Mouse (Mus musculus) small intestine, adult 2 months (tissue): ENCODE data around the gene Commd3. TPM values are rescaled to one million over a fixed set of nuclear protein-coding genes. Genes with fewer than 3 reads are reported as not detected.

ENCODE experiments used
- H3K27ac ChIP-seq: fragments of 200-500 bp; 2 replicates; pipeline ENCODE4 v1.5.1; 2012; ENCODE audit warnings: low read depth, low read length, control low read depth, inconsistent platforms; ENCODE audit not compliant: insufficient read depth
- H3K27me3 ChIP-seq: fragments of 200-500 bp; 2 replicates; pipeline ENCODE4 v1.6.1; 2012; ENCODE audit warnings: mild to moderate bottlenecking, moderate library complexity, low read length, inconsistent platforms; ENCODE audit not compliant: control insufficient read depth, insufficient read depth
- H3K36me3 ChIP-seq: fragments of 200-500 bp; 2 replicates; pipeline ENCODE4 v1.6.1; 2012; ENCODE audit warnings: mild to moderate bottlenecking, low read length, control low read depth, inconsistent platforms; ENCODE audit not compliant: control insufficient read depth, insufficient read depth
- H3K4me1 ChIP-seq: fragments of 200-500 bp; 2 replicates; pipeline ENCODE4 v1.6.1; 2012; ENCODE audit warnings: low read length, inconsistent platforms, mixed read lengths; ENCODE audit not compliant: control insufficient read depth, insufficient read depth, insufficient read length
- H3K4me3 ChIP-seq: fragments of 200-500 bp; 2 replicates; pipeline ENCODE4 v1.5.1; 2012; ENCODE audit warnings: low read depth, mild to moderate bottlenecking, control low read depth, inconsistent platforms, low read length, moderate library complexity
- CTCF ChIP-seq: fragments of 200-500 bp; IDR thresholded peaks from 2 replicates; pipeline ENCODE4 v1.5.1; 2012; ENCODE audit warnings: low read depth, mild to moderate bottlenecking, control low read depth, inconsistent platforms, low read length, moderate library complexity, mixed read lengths; ENCODE audit not compliant: insufficient replicate concordance, insufficient read length; ENCODE audit errors: extremely low read depth
- POLR2A ChIP-seq: fragments of 200-500 bp; IDR thresholded peaks from 2 replicates; pipeline ENCODE4 v1.6.1; 2012; ENCODE audit warnings: low read depth, mild to moderate bottlenecking, control low read depth, inconsistent platforms, low read length, moderate library complexity
- WGBS: fragments of 180-500 bp; shearing (Covaris S2); methylation state at CpG from one replicate; pipeline ENCODE4 v1.1.7; 2018; 5-methylcytosine and 5-hydroxymethylcytosine counted together
- polyA plus RNA-seq: library from polyadenylated mRNA; depleted of rRNA; stranded (reverse); fragments of >200 nt; gene quantifications from 2 replicates; pipeline ENCODE4 v1.2.3, GENCODE M21; 2012

Gene Commd3
- polyA plus RNA-seq, 1 experiment, result 19.7 TPM

DNA sequence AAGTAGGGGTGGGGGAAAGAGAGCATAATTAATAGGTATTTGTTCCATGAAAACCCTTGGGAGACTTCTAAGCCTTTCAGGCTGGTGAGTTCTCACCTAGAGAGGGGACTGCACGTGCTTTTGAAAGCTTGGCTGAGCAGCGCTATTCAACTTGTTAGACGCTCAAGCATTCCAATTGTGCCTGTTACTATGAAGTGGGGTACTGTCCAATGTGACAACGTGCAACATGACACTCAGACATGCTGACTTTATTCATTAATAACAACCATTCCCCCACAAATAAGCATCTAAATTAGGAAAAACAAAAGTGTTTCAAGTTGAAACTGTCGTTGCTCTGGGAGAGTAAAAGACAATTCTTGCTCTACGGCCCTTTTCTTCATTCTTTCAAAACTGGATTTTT is 1.1 kb upstream of the Commd3 start:
- Histone ChIP-seq H3K27me3 (peaks cover 12% of the 10 kb centered on the region; the same call in 1 of the 2 replicates), H3K4me3 (no peak overlapping the region), H3K27ac (no peak overlapping the region), H3K4me1 (no peaks in the 10 kb centered on the region), H3K36me3 (no peaks in the 10 kb centered on the region)
- TF ChIP-seq POLR2A (no peak), CTCF (no peak)
- 91% methylated on average over 6 of the region's 6 CpGs for WGBS

- H3K4me3 ChIP-seq, result peak overlapping the region; percentile 79
- H3K36me3 ChIP-seq, result no peaks in the 10 kb centered on the region
- WGBS, result under 1% methylated on average over 11 of the region's 11 CpGs
- peak overlapping the region; percentile 84 for H3K27ac ChIP-seq
- no peak for TF ChIP-seq POLR2A
- TF ChIP-seq CTCF, result no peak
- H3K27me3 ChIP-seq, result peaks cover 12% of the 10 kb centered on the region
- no peaks in the 10 kb centered on the region; the same call in 1 of the 2 replicates for H3K4me1 ChIP-seq
Measured at GRCm38 (mm10) chr2:18672766-18673164, 581 bp downstream of the Commd3 start.

- H3K36me3 ChIP-seq, result no peaks in the 10 kb centered on the region
- H3K27ac ChIP-seq, result no peak overlapping the region
- peaks cover 16% of the 10 kb centered on the region for H3K27me3 ChIP-seq
- 79% methylated on average over 4 of the region's 4 CpGs for WGBS
- H3K4me1 ChIP-seq, result no peaks in the 10 kb centered on the region; the same call in 1 of the 2 replicates
- H3K4me3 ChIP-seq, result no peak overlapping the region
- no peak for TF ChIP-seq POLR2A
- no peak for TF ChIP-seq CTCF
Measured at GRCm38 (mm10) chr2:18673766-18674165, 1.6 kb downstream of the Commd3 start.

DNA sequence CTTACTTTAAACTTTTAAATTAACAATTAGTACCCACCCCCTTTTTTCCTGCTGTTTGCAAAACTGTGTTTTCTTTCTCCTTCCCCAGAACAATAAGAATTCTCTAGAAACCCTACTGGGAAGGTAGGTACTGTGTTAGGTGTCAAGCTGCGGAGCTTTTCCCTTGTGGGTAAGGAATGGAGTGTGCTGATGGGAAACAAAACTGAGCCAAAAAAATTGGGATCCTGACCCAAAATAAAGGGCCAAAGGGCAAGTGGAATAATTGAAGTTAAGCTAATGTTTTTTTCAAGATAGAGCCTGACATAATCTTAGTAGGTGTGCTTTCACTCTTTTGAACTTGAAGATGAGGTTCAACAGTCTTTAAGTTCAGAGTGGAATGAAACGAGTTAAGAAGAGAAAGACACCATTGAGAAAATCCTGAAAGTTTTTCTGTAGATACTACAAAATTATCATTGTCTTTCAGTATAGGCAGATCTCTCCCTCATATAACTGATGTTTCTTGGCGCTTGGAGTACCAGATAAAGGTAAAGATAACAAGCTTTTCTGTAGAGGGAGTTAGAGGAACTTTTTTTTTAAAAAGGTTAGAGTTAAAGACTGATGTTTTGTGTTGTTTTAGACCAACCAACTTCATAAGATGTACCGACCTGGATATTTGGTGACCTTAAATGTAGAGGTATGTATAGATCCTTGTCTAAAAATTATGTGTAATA is 2.2 kb downstream of the Commd3 start:
- no peak for TF ChIP-seq POLR2A
- TF ChIP-seq CTCF, result no peak
- Histone ChIP-seq H3K4me1 (no peaks in the 10 kb centered on the region; the same call in 1 of the 2 replicates), H3K4me3 (no peak overlapping the region), H3K36me3 (no peaks in the 10 kb centered on the region), H3K27me3 (peaks cover 21% of the 10 kb centered on the region), H3K27ac (no peak overlapping the region)
- WGBS, result 90% methylated on average over 4 of the region's 4 CpGs

- Histone ChIP-seq H3K27me3 (peaks cover 29% of the 10 kb centered on the region), H3K4me1 (no peaks in the 10 kb centered on the region; the same call in 1 of the 2 replicates), H3K27ac (peak overlapping the region; percentile 39; the same call in 1 of the 2 replicates), H3K4me3 (peak overlapping the region; percentile 69), H3K36me3 (no peaks in the 10 kb centered on the region)
- 27% methylated on average over 42 of the region's 42 CpGs for WGBS
- TF ChIP-seq CTCF (no peak), POLR2A (no peak)
Measured at GRCm38 (mm10) chr2:18675681-18676456, 3.7 kb downstream of the Commd3 start.

DNA sequence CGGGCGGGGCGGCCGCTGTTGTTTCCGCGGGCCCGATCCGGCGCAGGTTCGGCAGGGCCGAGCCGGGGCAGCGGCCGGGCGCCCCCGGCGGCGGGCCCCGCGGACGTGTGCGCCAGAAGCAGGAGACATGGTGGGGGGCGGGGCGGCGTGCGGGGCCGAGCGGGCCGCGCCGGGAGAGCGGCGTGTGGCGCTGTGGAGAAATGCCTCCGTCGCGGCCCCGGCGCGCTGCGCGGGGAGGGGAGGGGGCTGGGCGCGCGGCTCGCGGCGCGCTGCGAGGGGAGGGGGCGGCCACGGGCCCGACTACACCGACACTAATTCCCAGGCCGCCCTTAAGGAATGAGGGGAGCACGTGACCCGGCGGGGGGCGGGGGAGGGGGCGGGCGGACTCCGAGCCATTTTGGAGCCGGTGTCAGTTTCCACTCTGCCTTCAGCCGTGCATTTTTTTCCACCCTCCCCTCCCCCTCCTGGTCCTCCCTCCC is 4.3 kb downstream of the Commd3 start:
- Histone ChIP-seq H3K27ac (no peak overlapping the region), H3K4me1 (no peaks in the 10 kb centered on the region; the same call in 1 of the 2 replicates), H3K4me3 (peak overlapping the region; percentile 69), H3K36me3 (no peaks in the 10 kb centered on the region), H3K27me3 (peaks cover 26% of the 10 kb centered on the region)
- WGBS, result under 1% methylated on average over 35 of the region's 64 CpGs
- TF ChIP-seq POLR2A (no peak), CTCF (no peak)
